ENCODE assay signal across 9 mouse cellular contexts in genomic region chr2:106547117-106547516, GRCm38 (mm10).
A peak's percentile ranks its signal among the peaks of the same experiment; 100 is the strongest.
DNase-seq lines count a peak whose midpoint lies in the region; ATAC-seq and TF ChIP-seq lines count a peak whose summit lies in the region.
"Had no signal": no experiment of that assay in that cellular context is flagged by ENCODE, and none has a peak within 500 bp of the region (broad histone marks: within the 10 kb centered on the region; RNA-seq: fewer than 3 reads in every experiment).

No protein-coding gene starts in this region.

- no peak overlapping the region for H3K4me2 ChIP-seq in kidney, embryonic 15.5 days
- H3K4me2 ChIP-seq in midbrain, postnatal 0 days (ENCODE audit: low read depth, low read length, poor library complexity, severe bottlenecking), result no peak overlapping the region
- no peak overlapping the region for H3K4me2 ChIP-seq in midbrain, embryonic 15.5 days
- no peak overlapping the region for H3K4me2 ChIP-seq in intestine, embryonic 16.5 days (ENCODE audit: low read depth, low read length)

- H3K4me1 ChIP-seq in kidney, embryonic 15.5 days, result 0 out of 2 replicates have a peak, but pooled peaks cover 5% of the 10 kb centered on the region
- H3K4me1 ChIP-seq in midbrain, postnatal 0 days (ENCODE audit: insufficient read depth, low read length), result no peaks in the 10 kb centered on the region
- no peaks in the 10 kb centered on the region for H3K4me1 ChIP-seq in midbrain, embryonic 15.5 days
- no peaks in the 10 kb centered on the region for H3K4me1 ChIP-seq in intestine, embryonic 16.5 days (ENCODE audit: control insufficient read depth, insufficient read depth, low read length)

- H3K36me3 ChIP-seq in kidney, embryonic 15.5 days, result no peaks in the 10 kb centered on the region
- no peaks in the 10 kb centered on the region for H3K36me3 ChIP-seq in midbrain, postnatal 0 days (ENCODE audit: insufficient read depth, low read length)
- H3K36me3 ChIP-seq in midbrain, embryonic 15.5 days (replicated peaks), result no peaks in the 10 kb centered on the region
- H3K36me3 ChIP-seq in intestine, embryonic 16.5 days (ENCODE audit: control insufficient read depth, insufficient read depth, low read length), result no peaks in the 10 kb centered on the region

- DNase-seq in layer of hippocampus, adult 11-12 months (ENCODE audit: low spot score), result peak; percentile 10
- DNase-seq in layer of hippocampus, postnatal 10 days (ENCODE audit: low spot score in 2 of 2), result no peak
- DNase-seq in cerebellum, adult 9-11 months, result peak; percentile 25
- DNase-seq in lung, postnatal 14 days, result peak; percentile 3
- DNase-seq in midbrain, postnatal 0 days (ENCODE audit: low spot score), result no peak

- no peak overlapping the region for H3K27ac ChIP-seq in kidney, embryonic 15.5 days
- no peak overlapping the region for H3K27ac ChIP-seq in midbrain, postnatal 0 days (ENCODE audit: low read depth, low read length)
- H3K27ac ChIP-seq in midbrain, embryonic 15.5 days, result no peak overlapping the region
- H3K27ac ChIP-seq in intestine, embryonic 16.5 days (ENCODE audit: low read length), result no peak overlapping the region

- H3K4me3 ChIP-seq in kidney, embryonic 15.5 days (replicated peaks), result no peak overlapping the region
- H3K4me3 ChIP-seq in midbrain, postnatal 0 days (ENCODE audit: low read depth, low read length), result no peak overlapping the region
- no peak overlapping the region for H3K4me3 ChIP-seq in midbrain, embryonic 15.5 days
- no peak overlapping the region for H3K4me3 ChIP-seq in intestine, embryonic 16.5 days (ENCODE audit: low read length)
- H3K4me3 ChIP-seq: erythroblast, embryonic 14.5 days had no signal

- ATAC-seq in kidney, embryonic 15.5 days (replicated peaks; ENCODE audit: low FRiP score), result 0 out of 2 replicates have a peak, but pooled peaks have one; percentile 43
- ATAC-seq in midbrain, postnatal 0 days (ENCODE audit: low FRiP score), result no peak
- no peak for ATAC-seq in midbrain, embryonic 15.5 days (replicated peaks)
- ATAC-seq in intestine, embryonic 16.5 days, result no peak

- no peak overlapping the region for H3K9ac ChIP-seq in kidney, embryonic 15.5 days
- no peak overlapping the region for H3K9ac ChIP-seq in midbrain, postnatal 0 days (replicated peaks; ENCODE audit: low read length, poor library complexity, severe bottlenecking)
- no peak overlapping the region for H3K9ac ChIP-seq in midbrain, embryonic 15.5 days
- no peak overlapping the region for H3K9ac ChIP-seq in intestine, embryonic 16.5 days (ENCODE audit: low read depth, low read length)

- TF ChIP-seq CTCF in midbrain, postnatal 0 days (IDR thresholded peaks at IDR 0.05), result no peak

- H3K9me3 ChIP-seq in kidney, embryonic 15.5 days (replicated peaks), result no peaks in the 10 kb centered on the region
- no peaks in the 10 kb centered on the region for H3K9me3 ChIP-seq in midbrain, postnatal 0 days (ENCODE audit: low read length)
- H3K9me3 ChIP-seq in midbrain, embryonic 15.5 days, result no peaks in the 10 kb centered on the region
- no peaks in the 10 kb centered on the region for H3K9me3 ChIP-seq in intestine, embryonic 16.5 days (ENCODE audit: control insufficient read depth, low read length)

- 44% methylated on average over 4 of the region's 4 CpGs for whole genome bisulfite sequencing in kidney, embryonic 15.5 days
- whole genome bisulfite sequencing in midbrain, postnatal 0 days, result 91% methylated on average over 4 of the region's 4 CpGs
- 88% methylated on average over 4 of the region's 4 CpGs for WGBS in midbrain, embryonic 15.5 days
- WGBS in intestine, embryonic 16.5 days, result 61% methylated on average over 4 of the region's 4 CpGs

- H3K27me3 ChIP-seq in kidney, embryonic 15.5 days, result no peaks in the 10 kb centered on the region
- H3K27me3 ChIP-seq in midbrain, postnatal 0 days (ENCODE audit: insufficient read depth, low read length), result no peaks in the 10 kb centered on the region
- no peaks in the 10 kb centered on the region for H3K27me3 ChIP-seq in midbrain, embryonic 15.5 days (replicated peaks)
- no peaks in the 10 kb centered on the region for H3K27me3 ChIP-seq in intestine, embryonic 16.5 days (replicated peaks; ENCODE audit: control insufficient read depth, insufficient read depth, low read length)

Comparison
In these comparisons a context has a peak if more than half of its experiments do, and no peak if none do; other contexts are left out.
1. DNase-seq: peak in layer of hippocampus, adult 11-12 months (single experiment), cerebellum, adult 9-11 months (single experiment) and lung, postnatal 14 days (single experiment); none in layer of hippocampus, postnatal 10 days (0 of 2) and midbrain, postnatal 0 days (single experiment).